Mouse (Mus musculus) lung, postnatal 10 days (tissue): ENCODE measurements at regions not wholly inside any gene's neighbourhood (a gene's known extent, or its start where the extent isn't known, plus 50 kb on each side); places are given as distances from the start of the nearest gene placed in this dataset.
"Not testable (repeated sequence)": the region's sequence is repeated elsewhere in the genome, so short reads cannot be mapped to it uniquely, and the experiment has no call there.

Experiments
- DNase-seq: peaks from one replicate; pipeline ENCODE4 v3.0.0; 2021

GRCm38 (mm10) chr16:29746245-29746644 lies 167.1 kb downstream of the Opa1 start:
- DNase-seq: no peak

- DNase-seq: no peak
Measured at GRCm38 (mm10) chr16:29749167-29749566, 170.0 kb downstream of the Opa1 start.

GRCm38 (mm10) chr16:29754579-29755199 lies 175.6 kb downstream of the Opa1 start:
- DNase-seq: peak; percentile 41

GRCm38 (mm10) chr16:29758246-29758645 lies 179.1 kb downstream of the Opa1 start:
- no peak for DNase-seq

GRCm38 (mm10) chr16:29759416-29759815 lies 180.3 kb downstream of the Opa1 start:
- no peak for DNase-seq

GRCm38 (mm10) chr16:29760627-29761026 lies 181.5 kb downstream of the Opa1 start:
- DNase-seq: no peak

- peak; percentile 90 for DNase-seq
Measured at GRCm38 (mm10) chr16:29761779-29762277, 182.7 kb downstream of the Opa1 start.

- no peak for DNase-seq
Measured at GRCm38 (mm10) chr16:29764376-29764775, 185.2 kb downstream of the Opa1 start.

GRCm38 (mm10) chr16:29765801-29766200 lies 186.7 kb downstream of the Opa1 start:
- not testable (repeated sequence) for DNase-seq

- DNase-seq: no peak
Measured at GRCm38 (mm10) chr16:29771320-29771719, 192.2 kb downstream of the Opa1 start.

GRCm38 (mm10) chr16:29771728-29772608 lies 192.8 kb downstream of the Opa1 start:
- no peak for DNase-seq

GRCm38 (mm10) chr16:29772609-29772988 lies 193.5 kb downstream of the Opa1 start:
- no peak for DNase-seq

- no peak for DNase-seq
Measured at GRCm38 (mm10) chr16:29773056-29773455, 193.9 kb downstream of the Opa1 start.

- no peak for DNase-seq
Measured at GRCm38 (mm10) chr16:29774949-29775348, 195.8 kb downstream of the Opa1 start.

- no peak for DNase-seq
Measured at GRCm38 (mm10) chr16:29775879-29776278, 196.7 kb downstream of the Opa1 start.

- DNase-seq: no peak
Measured at GRCm38 (mm10) chr16:29782441-29782840, 203.3 kb downstream of the Opa1 start.

- no peak for DNase-seq
Measured at GRCm38 (mm10) chr16:29785114-29785513, 206.0 kb downstream of the Opa1 start.

- no peak for DNase-seq
Measured at GRCm38 (mm10) chr16:29786540-29786939, 207.4 kb downstream of the Opa1 start.

GRCm38 (mm10) chr16:29787633-29788511 lies 208.7 kb downstream of the Opa1 start:
- DNase-seq: no peak

GRCm38 (mm10) chr16:29790064-29790463 lies 210.9 kb downstream of the Opa1 start:
- no peak for DNase-seq

- DNase-seq: peak; percentile 77
Measured at GRCm38 (mm10) chr16:29799250-29799649, 220.1 kb downstream of the Opa1 start.

- no peak for DNase-seq
Measured at GRCm38 (mm10) chr16:29799893-29800292, 220.8 kb downstream of the Opa1 start.

GRCm38 (mm10) chr16:29800457-29800856 lies 221.3 kb downstream of the Opa1 start:
- DNase-seq: no peak
